Comparison of ENCODE assay signal across 9 mouse cellular contexts in the genomic region with DNA sequence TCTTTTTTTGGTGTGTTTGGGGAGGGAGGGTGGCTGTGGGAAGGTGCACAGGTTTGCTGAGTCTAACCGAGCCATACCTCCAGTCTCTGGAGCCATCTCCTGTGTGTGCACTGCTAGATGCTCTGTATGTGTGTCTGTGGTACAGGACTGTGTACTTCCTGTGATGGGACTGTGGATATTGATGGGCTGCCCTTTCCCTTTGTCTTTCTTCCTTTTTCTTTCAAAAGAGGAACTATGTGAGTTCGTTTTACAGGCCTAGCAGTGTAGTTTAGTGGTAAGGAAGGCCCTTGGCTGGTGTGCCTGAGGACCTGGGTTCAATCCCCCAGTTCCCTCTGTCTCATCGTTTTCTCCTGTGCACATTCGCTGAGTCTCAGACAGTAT. TPM values are rescaled to one million over a fixed set of nuclear protein-coding genes. Genes with fewer than 3 reads are reported as not detected.
A peak's percentile ranks its signal among the peaks of the same experiment; 100 is the strongest.
DNase-seq lines count a peak whose midpoint lies in the region; ATAC-seq and TF ChIP-seq lines count a peak whose summit lies in the region.
"Had no signal": no experiment of that assay in that cellular context is flagged by ENCODE, and none has a peak within 500 bp of the region (broad histone marks: within the 10 kb centered on the region; RNA-seq: fewer than 3 reads in every experiment).

No protein-coding gene starts in this region.

- peaks cover 9% of the 10 kb centered on the region; the same call in 1 of the 2 replicates for H3K4me1 ChIP-seq in forebrain, embryonic 13.5 days
- H3K4me1 ChIP-seq in forebrain, embryonic 11.5 days (replicated peaks; ENCODE audit: control insufficient read depth, insufficient read depth, low read length): no peaks in the 10 kb centered on the region
- H3K4me1 ChIP-seq in lung, postnatal 0 days (ENCODE audit: insufficient read depth, low read depth, low read length): no peaks in the 10 kb centered on the region
- H3K4me1 ChIP-seq in olfactory bulb, adult 2 months (ENCODE audit: control insufficient read depth, insufficient read depth, low read length): peaks cover 18% of the 10 kb centered on the region
- 0 out of 2 replicates have a peak, but pooled peaks cover 8% of the 10 kb centered on the region for H3K4me1 ChIP-seq in intestine, embryonic 15.5 days (replicated peaks)

- no peak for ATAC-seq in forebrain, embryonic 13.5 days
- no peak for ATAC-seq in forebrain, embryonic 11.5 days (replicated peaks; ENCODE audit: low FRiP score)
- no peak for ATAC-seq in lung, postnatal 0 days
- ATAC-seq in granulocyte monocyte progenitor cell, adult 5-6 weeks (replicated peaks; ENCODE audit: poor library complexity, severe bottlenecking): peak; percentile 66
- ATAC-seq in intestine, embryonic 15.5 days: no peak

- no peak for DNase-seq in forebrain, embryonic 11.5 days (ENCODE audit: low spot score)
- DNase-seq in lung, postnatal 0 days (ENCODE audit: low spot score): peak; percentile 42
- DNase-seq in lung, postnatal 36 days: no peak
- no peak for DNase-seq in kidney, postnatal 10 days
- DNase-seq: cerebellum, adult 8-10 months had no signal

- H3K4me3 ChIP-seq in forebrain, embryonic 13.5 days: no peak overlapping the region
- H3K4me3 ChIP-seq in forebrain, embryonic 11.5 days (ENCODE audit: low read depth, low read length): no peak overlapping the region
- H3K4me3 ChIP-seq in lung, postnatal 0 days (ENCODE audit: low read depth, low read length): no peak overlapping the region
- no peak overlapping the region for H3K4me3 ChIP-seq in olfactory bulb, adult 2 months (ENCODE audit: insufficient read depth, low read depth, low read length)
- no peak overlapping the region for H3K4me3 ChIP-seq in intestine, embryonic 15.5 days (replicated peaks)

- whole genome bisulfite sequencing in forebrain, embryonic 13.5 days: 60% methylated on average over 4 of the region's 4 CpGs
- 77% methylated on average over 4 of the region's 4 CpGs for WGBS in forebrain, embryonic 11.5 days
- 50% methylated on average over 4 of the region's 4 CpGs for WGBS in lung, postnatal 0 days
- 23% methylated on average over 4 of the region's 4 CpGs for WGBS in olfactory bulb, adult 2 months
- 50% methylated on average over 4 of the region's 4 CpGs for WGBS in intestine, embryonic 15.5 days

- H3K27me3 ChIP-seq in forebrain, embryonic 13.5 days: no peaks in the 10 kb centered on the region
- H3K27me3 ChIP-seq in forebrain, embryonic 11.5 days (ENCODE audit: control insufficient read depth, insufficient read depth, low read length): no peaks in the 10 kb centered on the region
- H3K27me3 ChIP-seq in lung, postnatal 0 days (replicated peaks; ENCODE audit: insufficient read depth, low read length): no peaks in the 10 kb centered on the region
- H3K27me3 ChIP-seq in intestine, embryonic 15.5 days (replicated peaks): no peaks in the 10 kb centered on the region

- no peak overlapping the region for H3K4me2 ChIP-seq in forebrain, embryonic 13.5 days
- H3K4me2 ChIP-seq in forebrain, embryonic 11.5 days (ENCODE audit: low read depth, low read length, severe bottlenecking): no peak overlapping the region
- H3K4me2 ChIP-seq in lung, postnatal 0 days (replicated peaks; ENCODE audit: low read depth, low read length): no peak overlapping the region
- no peak overlapping the region for H3K4me2 ChIP-seq in intestine, embryonic 15.5 days (replicated peaks)

- TF ChIP-seq EP300 in lung, postnatal 0 days (IDR thresholded peaks at IDR 0.05): no peak

- H3K9me3 ChIP-seq in forebrain, embryonic 13.5 days (replicated peaks): no peaks in the 10 kb centered on the region
- H3K9me3 ChIP-seq in forebrain, embryonic 11.5 days (ENCODE audit: control insufficient read depth, low read length): no peaks in the 10 kb centered on the region
- no peaks in the 10 kb centered on the region for H3K9me3 ChIP-seq in lung, postnatal 0 days (ENCODE audit: low read length)
- H3K9me3 ChIP-seq in intestine, embryonic 15.5 days: no peaks in the 10 kb centered on the region

- peaks cover 6% of the 10 kb centered on the region; the same call in 1 of the 2 replicates for H3K36me3 ChIP-seq in forebrain, embryonic 13.5 days (ENCODE audit: poor library complexity, severe bottlenecking)
- H3K36me3 ChIP-seq in forebrain, embryonic 11.5 days (ENCODE audit: control insufficient read depth, insufficient read depth, low read length): no peaks in the 10 kb centered on the region
- H3K36me3 ChIP-seq in lung, postnatal 0 days (ENCODE audit: insufficient read depth, low read length): no peaks in the 10 kb centered on the region
- H3K36me3 ChIP-seq in intestine, embryonic 15.5 days: no peaks in the 10 kb centered on the region

- no peak for TF ChIP-seq CTCF in lung, postnatal 0 days (IDR thresholded peaks at IDR 0.05)
- TF ChIP-seq CTCF in olfactory bulb, adult 2 months (IDR thresholded peaks at IDR 0.05; ENCODE audit: insufficient read depth, low read depth, low read length): no peak

- 0 out of 2 replicates have a peak overlapping the region, but pooled peaks have one; percentile 35 for H3K9ac ChIP-seq in forebrain, embryonic 13.5 days
- H3K9ac ChIP-seq in forebrain, embryonic 11.5 days (ENCODE audit: low read length): no peak overlapping the region
- no peak overlapping the region for H3K9ac ChIP-seq in lung, postnatal 0 days (replicated peaks; ENCODE audit: low read depth)
- no peak overlapping the region for H3K9ac ChIP-seq in intestine, embryonic 15.5 days

- no peak for TF ChIP-seq POLR2A in olfactory bulb, adult 2 months (IDR thresholded peaks at IDR 0.05; ENCODE audit: insufficient read depth, low read depth, low read length)

- H3K27ac ChIP-seq in forebrain, embryonic 13.5 days: peak overlapping the region; percentile 3; the same call in 1 of the 2 replicates
- no peak overlapping the region for H3K27ac ChIP-seq in forebrain, embryonic 11.5 days (ENCODE audit: low read depth, low read length)
- no peak overlapping the region for H3K27ac ChIP-seq in lung, postnatal 0 days (ENCODE audit: low read length)
- peak overlapping the region; percentile 74 for H3K27ac ChIP-seq in olfactory bulb, adult 2 months (ENCODE audit: insufficient read depth, low read depth, low read length)
- no peak overlapping the region for H3K27ac ChIP-seq in intestine, embryonic 15.5 days

RNA-seq across cellular contexts. Expression of gene Shld1, which starts 2.4 kb away (rescaled TPM):
- polyA plus RNA-seq in forebrain, embryonic 13.5 days (2015; fragmentation: Nextera tagmentation; extraction: Ambion mirVana): 21.7 and 23.6 TPM in 2 replicates
- polyA plus RNA-seq in forebrain, embryonic 11.5 days (2014; fragmentation: Nextera tagmentation; extraction: Ambion mirVana): 17.6 and 18.4 TPM in 2 replicates
- polyA plus RNA-seq in lung, postnatal 0 days (2015; fragmentation: Nextera tagmentation; extraction: Ambion mirVana): 17.2 and 19.8 TPM in 2 replicates
- total RNA-seq in granulocyte monocyte progenitor cell, adult 5-6 weeks (2014; fragmentation: Nextera tagmentation): 5.2 and 7.5 TPM in 2 replicates
- 10.3 and 11.0 TPM in 2 replicates for total RNA-seq in granulocyte monocyte progenitor cell, adult 5-6 weeks (2017)
- polyA plus RNA-seq in olfactory bulb, adult 2 months (2012; ENCODE audit: insufficient read depth, insufficient read length, low replicate concordance, missing spikeins): not detected in 2 replicates
- 13.6 and 14.2 TPM in 2 replicates for polyA plus RNA-seq in intestine, embryonic 15.5 days (2015; fragmentation: Nextera tagmentation; extraction: Ambion mirVana)

Comparison
In these comparisons a context has a peak if more than half of its experiments do, and no peak if none do; other contexts are left out.
1. H3K27ac ChIP-seq: peak in forebrain, embryonic 13.5 days (single experiment) and olfactory bulb, adult 2 months (single experiment); none in forebrain, embryonic 11.5 days (single experiment), lung, postnatal 0 days (single experiment) and intestine, embryonic 15.5 days (single experiment).
2. RNA of gene Shld1, which starts 2.4 kb away (polyA plus RNA-seq): 21.7 to 23.6 TPM in forebrain, embryonic 13.5 days, 17.6 to 18.4 TPM in forebrain, embryonic 11.5 days, 17.2 to 19.8 TPM in lung, postnatal 0 days and 13.6 to 14.2 TPM in intestine, embryonic 15.5 days; not detected in olfactory bulb, adult 2 months; every median in the first group is over 10 times any median in the second.